Mouse (Mus musculus) liver, postnatal 0 days (tissue): ENCODE measurements around the gene Mtg2.

Experiments
- CTCF ChIP-seq: sonication (generic); IDR thresholded peaks from 2 replicates; pipeline ENCODE4 v1.5.1; 2016; ENCODE audit warnings: antibody characterized with exemption, low read depth
- EP300 ChIP-seq: IDR thresholded peaks from 2 replicates; pipeline ENCODE4 v1.6.1; 2016; ENCODE audit warnings: antibody characterized with exemption, low read depth, mild to moderate bottlenecking

GRCm38 (mm10) chr2:180063338-180064131 lies 6.9 kb upstream of the Mtg2 start:
- TF ChIP-seq CTCF, result no peak
- no peak for TF ChIP-seq EP300
